Mouse (Mus musculus) G1E (cell line): Measurements from ENCODE around the gene Zmat3. TPM values are rescaled to one million over a fixed set of nuclear protein-coding genes. Genes with fewer than 3 reads are reported as not detected.

ENCODE experiments used
- ATAC-seq: 2 replicates; pipeline ENCODE4 v1.8.0; 2016; ENCODE audit warnings: mild to moderate bottlenecking; ENCODE audit not compliant: insufficient number of reproducible peaks, poor library complexity, low FRiP score, severe bottlenecking; ENCODE audit errors: extremely low read depth
- DNase-seq: peaks from one replicate; pipeline ENCODE4 v3.0.0; 2012; ENCODE audit warnings: low spot score
- H3K27me3 ChIP-seq: 2 replicates; pipeline ENCODE4 v1.6.1; 2012; ENCODE audit warnings: mild to moderate bottlenecking, low read length, inconsistent platforms; ENCODE audit not compliant: insufficient read depth
- H3K36me3 ChIP-seq: replicated peaks from 2 replicates; pipeline ENCODE3; 2012; ENCODE audit warnings: mild to moderate bottlenecking, inconsistent platforms
- H3K4me1 ChIP-seq: 2 replicates; pipeline ENCODE4 v1.6.1; 2012; ENCODE audit warnings: low read depth, low read length, inconsistent platforms, mixed read lengths; ENCODE audit not compliant: insufficient read depth
- H3K4me3 ChIP-seq: 2 replicates; pipeline ENCODE4 v1.5.1; 2012; ENCODE audit warnings: low read depth, mild to moderate bottlenecking, inconsistent platforms, low read length, moderate library complexity, mixed read lengths
- H3K9me3 ChIP-seq: replicated peaks from 2 replicates; pipeline ENCODE4 v1.6.1; 2012; ENCODE audit warnings: inconsistent platforms
- CTCF ChIP-seq: IDR thresholded peaks from 2 replicates; pipeline ENCODE4 v1.5.1; 2012; ENCODE audit warnings: low read depth, low read length, inconsistent platforms, mixed read lengths
- GATA1 ChIP-seq: IDR thresholded peaks from 2 replicates; pipeline ENCODE4 v1.6.1; 2012; ENCODE audit warnings: borderline replicate concordance, low read length, inconsistent platforms, mixed read lengths
- GATA2 ChIP-seq: IDR thresholded peaks from 2 replicates; pipeline ENCODE4 v1.6.1; 2012; ENCODE audit warnings: low read depth, low read length, inconsistent platforms, borderline replicate concordance
- POLR2AphosphoS5 ChIP-seq: IDR thresholded peaks from 2 replicates; pipeline ENCODE4 v1.6.1; 2012; ENCODE audit warnings: low read depth, low read length, inconsistent platforms; ENCODE audit not compliant: insufficient replicate concordance
- TAL1 ChIP-seq: conservative IDR thresholded peaks from 2 replicates; pipeline ENCODE4 v1.6.1; 2012; ENCODE audit warnings: low read depth, low read length, inconsistent platforms, mixed read lengths
- polyA plus RNA-seq: library from polyadenylated mRNA; stranded (reverse); fragments of >175 nt; gene quantifications from 2 replicates; pipeline ENCODE4 v1.2.3, GENCODE M21; 2012
- total RNA-seq, 2 experiments: library from RNA; stranded (forward) in 1 of 2; stranded (reverse) in 1 of 2; fragments of 200-1000 nt in 1 of 2; fragments of >200 nt in 1 of 2; fragmentation: Nextera tagmentation in 1 of 2; gene quantifications; 2 replicates each; pipeline ENCODE4 v1.2.3; 2014 to 2017

The Zmat3 gene
- total and polyA plus RNA-seq, 3 experiments = 5.2 to 76.8 (median 7.8) TPM

GRCm38 (mm10) chr3:32317165-32317900 is 48.5 kb downstream of the Zmat3 start:
- Histone ChIP-seq H3K36me3 (no peaks in the 10 kb centered on the region), H3K27me3 (peaks cover 5% of the 10 kb centered on the region; the same call in 1 of the 2 replicates), H3K4me3 (no peak overlapping the region), H3K4me1 (no peaks in the 10 kb centered on the region), H3K9me3 (no peaks in the 10 kb centered on the region)
- TF ChIP-seq GATA1 (no peak), TAL1 (no peak), GATA2 (no peak), POLR2AphosphoS5 (no peak), CTCF (no peak)
- ATAC-seq (no peak), DNase-seq (no peak)

DNA sequence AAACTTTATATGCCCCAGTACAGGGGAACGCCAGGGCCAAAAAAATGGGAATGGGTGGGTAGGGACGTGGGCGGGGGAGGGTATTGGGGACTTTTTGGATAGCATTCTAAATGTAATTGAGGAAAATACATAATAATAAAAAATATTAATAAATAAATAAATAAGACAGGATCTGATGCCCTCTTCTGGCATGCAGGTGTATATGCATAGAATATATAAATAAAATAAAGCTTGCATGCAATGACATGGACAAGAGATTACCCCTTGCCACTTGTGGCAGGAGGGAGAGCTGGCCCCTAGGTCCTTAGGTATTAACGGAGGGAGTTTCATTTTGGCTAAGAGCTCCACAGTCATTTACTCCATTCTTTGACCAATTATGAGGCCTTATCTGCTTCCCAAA is 51.1 kb downstream of the Zmat3 start:
- TF ChIP-seq TAL1 (no peak), POLR2AphosphoS5 (no peak), GATA1 (no peak), CTCF (no peak), GATA2 (no peak)
- DNase-seq = no peak
- H3K4me3 ChIP-seq = no peak overlapping the region
- no peak for ATAC-seq
- no peaks in the 10 kb centered on the region for H3K4me1 ChIP-seq
- no peaks in the 10 kb centered on the region for H3K9me3 ChIP-seq
- H3K27me3 ChIP-seq = peaks cover 5% of the 10 kb centered on the region; the same call in 1 of the 2 replicates
- H3K36me3 ChIP-seq = no peaks in the 10 kb centered on the region

GRCm38 (mm10) chr3:32304171-32304570 is 61.6 kb downstream of the Zmat3 start:
- H3K4me1 ChIP-seq = no peaks in the 10 kb centered on the region
- H3K9me3 ChIP-seq = no peaks in the 10 kb centered on the region
- H3K36me3 ChIP-seq = no peaks in the 10 kb centered on the region
- no peaks in the 10 kb centered on the region for H3K27me3 ChIP-seq
- ATAC-seq (no peak), DNase-seq (no peak)
- H3K4me3 ChIP-seq = no peak overlapping the region
- TF ChIP-seq GATA2 (no peak), TAL1 (no peak), POLR2AphosphoS5 (no peak), GATA1 (no peak), CTCF (no peak)

GRCm38 (mm10) chr3:32292001-32292400 is 73.8 kb downstream of the Zmat3 start:
- TF ChIP-seq TAL1 (no peak), CTCF (no peak), POLR2AphosphoS5 (no peak), GATA2 (no peak), GATA1 (no peak)
- no peak for ATAC-seq
- DNase-seq = no peak

More at GRCm38 (mm10) chr3:32292001-32292400, 73.8 kb downstream of the Zmat3 start:
- Histone ChIP-seq H3K4me1 (no peaks in the 10 kb centered on the region), H3K27me3 (no peaks in the 10 kb centered on the region), H3K9me3 (no peaks in the 10 kb centered on the region), H3K36me3 (no peaks in the 10 kb centered on the region), H3K4me3 (no peak overlapping the region)

Other genes with a start within 250 kb of the Zmat3 start
- gene Pik3ca, start 31.7 kb upstream of the Zmat3 start, total RNA-seq (2014; fragmentation: Nextera tagmentation) = 26.8 and 28.9 TPM in 2 replicates
- gene Pik3ca, start 31.7 kb upstream of the Zmat3 start, total RNA-seq (2017) = 32.0 and 32.2 TPM in 2 replicates
- 1.1 and 2.0 TPM in 2 replicates for gene Pik3ca, start 31.7 kb upstream of the Zmat3 start, polyA plus RNA-seq
- not detected in 2 replicates for gene Kcnmb3, start 126.2 kb upstream of the Zmat3 start, total RNA-seq (2014; fragmentation: Nextera tagmentation)
- not detected in 2 replicates for gene Kcnmb3, start 126.2 kb upstream of the Zmat3 start, total RNA-seq (2017)
- not detected in 2 replicates for gene Kcnmb3, start 126.2 kb upstream of the Zmat3 start, polyA plus RNA-seq
- 90.8 and 97.8 TPM in 2 replicates for gene Zfp639, start 144.2 kb upstream of the Zmat3 start, total RNA-seq (2014; fragmentation: Nextera tagmentation)
- 67.9 and 69.8 TPM in 2 replicates for gene Zfp639, start 144.2 kb upstream of the Zmat3 start, total RNA-seq (2017)
- 6.0 and 7.9 TPM in 2 replicates for gene Zfp639, start 144.2 kb upstream of the Zmat3 start, polyA plus RNA-seq
- gene Mfn1, start 163.5 kb upstream of the Zmat3 start, total RNA-seq (2014; fragmentation: Nextera tagmentation) = 61.8 and 71.2 TPM in 2 replicates
- 34.0 and 67.9 TPM in 2 replicates for gene Mfn1, start 163.5 kb upstream of the Zmat3 start, total RNA-seq (2017)
- gene Mfn1, start 163.5 kb upstream of the Zmat3 start, polyA plus RNA-seq = 7.8 and 9.7 TPM in 2 replicates